Mouse (Mus musculus) stomach, embryonic 15.5 days (tissue): ENCODE results near the gene Lnx1. TPM values are rescaled to one million over a fixed set of nuclear protein-coding genes. Genes with fewer than 3 reads are reported as not detected.
A peak's percentile ranks its signal among the peaks of the same experiment; 100 is the strongest.

ENCODE experiments used
- ATAC-seq: fragments of 200-750 bp; cut with Nextera tagmentation; 2 replicates; pipeline ENCODE4 v1.8.0; 2017; ENCODE audit warnings: low read depth, moderate number of reproducible peaks, moderate TSS enrichment; ENCODE audit not compliant: insufficient read depth, low FRiP score
- H3K27ac ChIP-seq: fragments of 300-500 bp; sonication (generic); 2 replicates; pipeline ENCODE4 v1.5.1; 2015; ENCODE audit warnings: mild to moderate bottlenecking, inconsistent platforms
- H3K27me3 ChIP-seq: fragments of 300-500 bp; sonication (generic); replicated peaks from 2 replicates; pipeline ENCODE4 v1.6.1; 2015; ENCODE audit warnings: inconsistent platforms
- H3K36me3 ChIP-seq: fragments of 300-500 bp; sonication (generic); 2 replicates; pipeline ENCODE4 v1.6.1; 2015; ENCODE audit warnings: inconsistent platforms
- H3K4me1 ChIP-seq: fragments of 300-500 bp; sonication (generic); 2 replicates; pipeline ENCODE4 v1.6.1; 2015; ENCODE audit warnings: inconsistent platforms
- H3K4me2 ChIP-seq: fragments of 300-500 bp; sonication (generic); 2 replicates; pipeline ENCODE4 v1.6.1; 2015; ENCODE audit warnings: mild to moderate bottlenecking, inconsistent platforms
- H3K4me3 ChIP-seq: fragments of 300-500 bp; sonication (generic); replicated peaks from 2 replicates; pipeline ENCODE4 v1.5.1; 2015; ENCODE audit warnings: inconsistent platforms
- H3K9ac ChIP-seq: fragments of 300-500 bp; sonication (generic); 2 replicates; pipeline ENCODE4 v1.6.1; 2015; ENCODE audit warnings: inconsistent platforms
- H3K9me3 ChIP-seq: fragments of 300-500 bp; sonication (generic); 2 replicates; pipeline ENCODE4 v1.6.1; 2016; ENCODE audit warnings: inconsistent platforms
- WGBS: fragments of 180-500 bp; shearing (Covaris S2); methylation state at CpG from one replicate; pipeline ENCODE4 v1.1.7; 2015; 5-methylcytosine and 5-hydroxymethylcytosine counted together
- polyA plus RNA-seq: library from polyadenylated mRNA; unstranded; fragments of >200 nt; fragmentation: Nextera tagmentation; extraction: Ambion mirVana; gene quantifications from 2 replicates; pipeline ENCODE4 v1.2.1, GENCODE M21; 2015

Lnx1 gene
- polyA plus RNA-seq = 4.6 and 5.6 TPM in 2 replicates

DNA sequence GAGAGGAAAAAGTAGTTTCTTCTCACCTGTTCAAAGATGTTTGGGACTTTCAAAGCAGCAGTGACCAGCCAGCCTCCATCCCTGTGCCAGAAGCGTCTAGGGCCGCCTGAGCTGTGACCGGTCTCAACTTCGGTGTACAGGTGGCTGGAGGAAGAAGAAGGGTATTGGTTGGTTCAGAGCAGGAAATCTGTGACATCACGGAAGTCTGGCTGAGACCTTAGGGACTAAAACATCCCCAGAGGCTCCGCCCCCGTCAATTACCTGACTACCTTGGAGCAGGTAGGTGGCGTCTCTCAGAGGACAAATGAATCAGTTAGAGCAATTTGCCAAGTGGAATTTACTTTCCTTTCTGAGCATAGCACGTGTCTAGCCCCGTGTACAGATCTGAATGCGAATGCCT lies at the start of gene Lnx1:
Gene Lnx1, minus strand, starts transcription at position 147 of the 400 bp plus-strand sequence.
- Histone ChIP-seq H3K36me3 (no peaks in the 10 kb centered on the region), H3K4me3 (peak within 1 kb of the TSS; percentile 18), H3K27me3 (no peaks in the 10 kb centered on the region), H3K9ac (no peak within 1 kb of the TSS), H3K9me3 (no peaks in the 10 kb centered on the region), H3K27ac (peak within 1 kb of the TSS; percentile 73; the same call in 1 of the 2 replicates), H3K4me1 (peaks cover 13% of the 10 kb centered on the region), H3K4me2 (peak within 1 kb of the TSS; percentile 56)
- peak; percentile 74 for ATAC-seq
- WGBS = 62% methylated on average over 11 of the region's 11 CpGs

DNA sequence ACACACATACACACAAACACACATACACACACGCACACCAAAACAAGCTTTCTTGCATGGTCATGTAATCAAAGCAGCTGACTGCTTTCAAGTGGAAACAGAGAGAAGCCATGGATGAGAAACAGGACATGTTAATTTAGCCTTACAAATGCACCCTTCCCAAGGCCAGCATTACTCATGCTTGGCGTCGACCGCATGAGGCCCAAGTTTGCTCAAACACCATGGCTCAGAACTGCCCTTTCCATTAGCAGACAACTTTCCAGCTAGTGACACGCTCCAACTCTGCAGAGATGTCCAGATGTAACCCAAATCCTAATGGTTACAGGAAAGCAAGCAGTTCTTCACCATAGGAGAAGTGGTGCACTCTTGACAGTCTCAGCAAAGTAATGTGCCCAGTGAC lies 47.8 kb upstream of the Lnx1 start:
- 64% methylated on average over 5 of the region's 5 CpGs for WGBS
- Histone ChIP-seq H3K4me1 (no peaks in the 10 kb centered on the region), H3K27ac (no peak overlapping the region), H3K4me3 (no peak overlapping the region), H3K27me3 (no peaks in the 10 kb centered on the region), H3K9me3 (no peaks in the 10 kb centered on the region), H3K9ac (no peak overlapping the region), H3K4me2 (no peak overlapping the region), H3K36me3 (no peaks in the 10 kb centered on the region)
- ATAC-seq = no peak

DNA sequence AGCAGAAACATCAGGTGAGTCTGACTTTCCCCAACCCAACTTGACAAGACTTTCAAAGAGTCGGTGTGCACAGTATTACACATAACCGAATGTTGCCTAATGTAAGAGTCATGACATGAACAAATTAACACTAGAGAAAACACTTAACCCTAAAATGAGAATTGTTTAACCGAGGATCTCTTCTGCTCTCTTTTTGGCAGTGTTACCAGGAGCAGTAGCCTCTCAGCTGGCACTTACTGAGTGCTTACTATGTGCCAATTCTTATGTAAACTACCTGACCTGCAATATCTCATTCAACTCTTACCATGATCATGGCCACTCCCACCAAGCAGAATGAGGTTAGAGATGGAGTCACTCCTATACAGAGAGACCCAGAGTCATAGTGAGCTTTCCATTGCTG lies 44.8 kb upstream of the Lnx1 start:
- Histone ChIP-seq H3K9me3 (no peaks in the 10 kb centered on the region), H3K27ac (no peak overlapping the region), H3K27me3 (no peaks in the 10 kb centered on the region), H3K4me1 (no peaks in the 10 kb centered on the region), H3K4me2 (no peak overlapping the region), H3K36me3 (no peaks in the 10 kb centered on the region), H3K4me3 (no peak overlapping the region), H3K9ac (no peak overlapping the region)
- no peak for ATAC-seq
- WGBS = 72% methylated on average over 3 of the region's 3 CpGs

DNA sequence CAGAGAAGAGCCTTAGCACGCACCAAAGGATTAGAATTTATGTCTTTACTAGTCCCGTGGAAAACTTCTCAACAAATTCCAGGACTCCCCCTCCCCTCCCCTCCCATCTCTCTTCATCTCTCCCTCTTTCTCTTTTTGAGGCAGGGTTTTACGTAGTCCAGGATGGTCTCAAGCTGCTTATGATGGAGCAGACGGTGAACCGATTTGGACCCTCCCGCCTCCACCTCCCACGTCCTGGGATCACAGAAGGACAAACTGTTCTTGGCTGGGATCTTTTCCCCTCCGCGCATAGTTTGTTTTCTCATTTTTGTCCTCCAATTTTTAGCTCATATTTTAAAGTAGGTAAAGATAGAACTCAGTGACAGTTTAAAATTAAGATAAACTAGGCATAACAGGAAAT lies 38.2 kb upstream of the Lnx1 start:
- H3K27me3 ChIP-seq = no peaks in the 10 kb centered on the region
- 0 out of 2 replicates have a peak, but pooled peaks cover 5% of the 10 kb centered on the region for H3K4me1 ChIP-seq
- no peak overlapping the region for H3K9ac ChIP-seq
- ATAC-seq = no peak
- H3K36me3 ChIP-seq = no peaks in the 10 kb centered on the region
- H3K4me2 ChIP-seq = no peak overlapping the region
- 80% methylated on average over 9 of the region's 9 CpGs for WGBS
- no peaks in the 10 kb centered on the region for H3K9me3 ChIP-seq
- no peak overlapping the region for H3K4me3 ChIP-seq
- H3K27ac ChIP-seq = no peak overlapping the region

DNA sequence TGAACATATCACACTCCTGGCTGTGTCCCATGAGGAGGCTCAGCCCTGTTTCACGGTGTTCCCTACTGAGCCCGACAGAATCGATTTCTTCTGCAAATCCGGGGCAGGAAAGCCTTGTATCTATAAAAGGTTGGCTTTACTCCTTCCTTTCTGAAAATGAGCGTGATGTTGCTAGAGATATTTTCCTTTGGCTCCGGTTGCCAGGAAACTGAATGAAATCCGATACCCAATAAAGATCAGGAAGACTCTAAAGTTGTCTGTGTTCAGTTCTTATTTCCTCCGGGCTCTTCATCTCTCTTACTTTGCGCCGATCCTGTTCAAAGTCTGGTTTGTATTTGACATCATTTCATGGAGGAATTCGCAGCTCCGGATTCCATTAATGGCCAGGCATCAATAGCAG lies 36.7 kb upstream of the Lnx1 start:
- 40% methylated on average over 12 of the region's 12 CpGs for WGBS

DNA sequence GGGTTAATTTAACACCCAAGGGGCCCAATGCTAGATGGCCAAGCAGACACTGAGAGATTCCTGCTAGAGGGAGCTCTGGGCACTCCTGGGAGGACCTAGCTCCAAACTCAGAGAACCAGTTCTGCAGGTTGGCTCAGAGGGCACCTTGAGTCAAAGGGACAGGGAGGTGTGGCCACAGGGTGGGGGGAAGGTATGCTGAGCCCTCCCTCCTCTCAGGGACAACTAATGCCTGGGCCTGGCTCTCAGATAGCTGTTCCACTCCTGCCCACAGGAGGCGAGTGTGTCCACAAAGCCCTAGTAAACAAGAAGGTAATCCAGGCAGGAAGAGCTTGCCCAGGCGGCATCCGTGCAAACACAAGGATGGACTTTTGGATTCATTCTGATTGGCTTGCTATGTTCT lies 35.6 kb upstream of the Lnx1 start:
- Histone ChIP-seq H3K27ac (no peak overlapping the region), H3K9ac (no peak overlapping the region), H3K36me3 (no peaks in the 10 kb centered on the region), H3K4me2 (peak overlapping the region; percentile 21; the same call in 1 of the 2 replicates), H3K4me3 (no peak overlapping the region), H3K4me1 (0 out of 2 replicates have a peak, but pooled peaks cover 11% of the 10 kb centered on the region), H3K9me3 (no peaks in the 10 kb centered on the region), H3K27me3 (no peaks in the 10 kb centered on the region)
- 55% methylated on average over 3 of the region's 3 CpGs for WGBS
- peak; percentile 96 for ATAC-seq

More for the DNA sequence above, 36.7 kb upstream of the Lnx1 start:
- Histone ChIP-seq H3K27ac (no peak overlapping the region), H3K9ac (no peak overlapping the region), H3K27me3 (no peaks in the 10 kb centered on the region), H3K4me3 (no peak overlapping the region), H3K4me2 (no peak overlapping the region), H3K4me1 (0 out of 2 replicates have a peak, but pooled peaks cover 8% of the 10 kb centered on the region), H3K9me3 (no peaks in the 10 kb centered on the region), H3K36me3 (no peaks in the 10 kb centered on the region)
- ATAC-seq = no peak

DNA sequence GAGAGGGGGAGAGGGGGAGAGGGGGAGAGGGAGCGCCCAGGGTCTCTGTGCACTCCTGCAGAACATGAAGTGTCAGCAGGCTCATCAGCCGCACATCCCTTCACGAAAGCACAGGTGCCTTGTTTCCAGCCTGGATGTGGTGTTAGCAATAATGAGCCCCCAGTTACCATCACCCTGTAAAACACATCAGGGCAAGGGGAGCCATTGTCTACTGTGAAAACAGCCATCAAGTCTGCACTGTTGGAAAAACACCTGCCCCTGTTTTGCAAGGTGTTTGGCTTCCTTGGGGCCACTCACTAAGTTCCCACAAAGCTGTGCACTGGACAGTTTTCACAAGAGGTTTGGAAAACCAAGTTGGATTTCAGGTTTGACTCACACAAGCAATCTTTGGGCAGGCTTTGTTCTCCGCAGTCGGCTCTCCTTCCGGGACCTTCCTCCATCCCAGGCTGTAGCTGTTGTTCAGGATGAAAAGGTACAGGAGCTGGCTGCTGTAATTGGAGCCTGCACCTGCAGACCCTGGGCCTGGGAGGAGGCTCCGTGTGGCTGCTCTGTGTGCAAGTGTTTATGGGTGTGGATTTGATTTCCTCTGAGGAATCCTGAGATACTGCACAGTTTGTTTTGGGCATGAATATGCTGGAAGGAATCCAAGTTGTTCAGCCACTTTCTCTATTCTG lies 31.3 kb upstream of the Lnx1 start:
- Histone ChIP-seq H3K36me3 (no peaks in the 10 kb centered on the region), H3K4me1 (0 out of 2 replicates have a peak, but pooled peaks cover 11% of the 10 kb centered on the region), H3K9me3 (no peaks in the 10 kb centered on the region), H3K4me3 (no peak overlapping the region), H3K4me2 (no peak overlapping the region; the same call in 1 of the 2 replicates), H3K27me3 (no peaks in the 10 kb centered on the region), H3K27ac (no peak overlapping the region), H3K9ac (no peak overlapping the region)
- ATAC-seq = no peak
- 47% methylated on average over 7 of the region's 7 CpGs for WGBS

- Histone ChIP-seq H3K4me2 (no peak overlapping the region), H3K27ac (no peak overlapping the region), H3K9ac (no peak overlapping the region), H3K9me3 (no peaks in the 10 kb centered on the region), H3K27me3 (no peaks in the 10 kb centered on the region), H3K4me1 (0 out of 2 replicates have a peak, but pooled peaks cover 6% of the 10 kb centered on the region), H3K36me3 (no peaks in the 10 kb centered on the region), H3K4me3 (no peak overlapping the region)
- 75% methylated on average over 8 of the region's 8 CpGs for WGBS
- ATAC-seq = no peak
These were observed 29.9 kb upstream of the Lnx1 start for GRCm38 (mm10) chr5:74732613-74733012.

GRCm38 (mm10) chr5:74730601-74731000 lies 27.9 kb upstream of the Lnx1 start:
- Histone ChIP-seq H3K9ac (no peak overlapping the region), H3K4me2 (no peak overlapping the region), H3K4me3 (no peak overlapping the region), H3K4me1 (0 out of 2 replicates have a peak, but pooled peaks cover 6% of the 10 kb centered on the region), H3K27ac (no peak overlapping the region), H3K9me3 (no peaks in the 10 kb centered on the region), H3K36me3 (no peaks in the 10 kb centered on the region), H3K27me3 (no peaks in the 10 kb centered on the region)
- no peak for ATAC-seq
- 39% methylated on average over 5 of the region's 5 CpGs for WGBS

DNA sequence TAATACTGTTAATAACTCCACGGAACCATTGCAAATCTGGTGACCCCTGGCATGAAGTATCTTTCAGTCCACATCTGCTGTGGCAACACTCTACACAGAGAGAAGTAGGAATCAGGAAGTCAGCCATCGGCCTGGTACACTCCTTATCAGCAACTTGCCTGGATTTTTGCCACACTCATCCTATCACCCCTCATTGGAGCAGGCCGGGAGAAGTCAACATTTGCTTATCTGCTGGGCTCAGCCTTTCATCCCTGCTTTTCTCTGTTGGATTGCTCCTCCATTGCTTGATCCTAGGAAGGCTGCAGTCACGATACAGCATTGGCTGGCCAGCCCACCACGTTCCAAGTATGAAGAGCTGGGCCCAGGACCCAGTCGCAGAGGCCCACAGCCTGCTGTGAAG lies 26.9 kb upstream of the Lnx1 start:
- no peak for ATAC-seq

DNA sequence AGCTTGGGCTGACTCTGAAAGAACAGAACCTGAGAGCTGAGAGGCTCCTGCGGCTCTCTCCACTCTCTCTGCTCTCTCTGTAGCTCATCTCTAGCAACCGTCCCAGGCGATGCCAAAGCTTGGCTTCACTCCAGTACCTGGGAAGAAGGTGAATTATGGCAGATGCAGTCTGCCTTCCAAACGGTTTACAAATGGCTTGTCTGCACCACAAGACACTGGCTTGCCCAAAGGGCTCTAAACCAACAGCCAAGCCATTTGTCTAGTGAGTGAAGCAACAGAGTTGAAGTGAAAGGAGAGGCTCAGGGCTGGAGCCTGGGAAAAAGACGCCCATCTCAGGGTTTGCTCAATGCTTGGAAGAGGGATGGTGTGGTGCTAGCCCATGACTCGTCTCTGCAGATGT lies 25.5 kb upstream of the Lnx1 start:
- Histone ChIP-seq H3K4me1 (no peaks in the 10 kb centered on the region), H3K9me3 (no peaks in the 10 kb centered on the region), H3K9ac (no peak overlapping the region), H3K4me2 (no peak overlapping the region), H3K27me3 (no peaks in the 10 kb centered on the region), H3K27ac (no peak overlapping the region), H3K36me3 (no peaks in the 10 kb centered on the region), H3K4me3 (no peak overlapping the region)
- ATAC-seq = no peak
- WGBS = 67% methylated on average over 6 of the region's 6 CpGs

More for the DNA sequence above, 26.9 kb upstream of the Lnx1 start:
- Histone ChIP-seq H3K4me1 (0 out of 2 replicates have a peak, but pooled peaks cover 5% of the 10 kb centered on the region), H3K36me3 (no peaks in the 10 kb centered on the region), H3K4me3 (no peak overlapping the region), H3K9ac (no peak overlapping the region), H3K27ac (no peak overlapping the region), H3K4me2 (no peak overlapping the region), H3K9me3 (no peaks in the 10 kb centered on the region), H3K27me3 (no peaks in the 10 kb centered on the region)
- WGBS = 67% methylated on average over 6 of the region's 6 CpGs

- Histone ChIP-seq H3K4me2 (no peak overlapping the region), H3K9ac (no peak overlapping the region), H3K27ac (no peak overlapping the region), H3K36me3 (no peaks in the 10 kb centered on the region), H3K27me3 (no peaks in the 10 kb centered on the region), H3K4me3 (no peak overlapping the region), H3K9me3 (no peaks in the 10 kb centered on the region), H3K4me1 (no peaks in the 10 kb centered on the region)
- ATAC-seq = no peak
- WGBS = 73% methylated on average over 8 of the region's 8 CpGs
These were observed 24.6 kb upstream of the Lnx1 start for GRCm38 (mm10) chr5:74727319-74727718.
